Mouse (Mus musculus) thymus, postnatal 0 days (tissue): Measurements from ENCODE around the gene Tmem114. TPM values are rescaled to one million over a fixed set of nuclear protein-coding genes. Genes with fewer than 3 reads are reported as not detected.
A peak's percentile ranks its signal among the peaks of the same experiment; 100 is the strongest.

ENCODE experiments used
- DNase-seq: peaks from one replicate; pipeline ENCODE4 v3.0.0-alpha.2; 2015; ENCODE audit warnings: low spot score
- polyA plus RNA-seq: library from polyadenylated mRNA; unstranded; fragments of >200 nt; fragmentation: Nextera tagmentation; extraction: Ambion mirVana; gene quantifications from 2 replicates; pipeline ENCODE4 v1.2.1, GENCODE M21; 2015

Tmem114 gene
- 0.13 TPM in 1 of 2 replicates, not detected in the other for polyA plus RNA-seq

DNA sequence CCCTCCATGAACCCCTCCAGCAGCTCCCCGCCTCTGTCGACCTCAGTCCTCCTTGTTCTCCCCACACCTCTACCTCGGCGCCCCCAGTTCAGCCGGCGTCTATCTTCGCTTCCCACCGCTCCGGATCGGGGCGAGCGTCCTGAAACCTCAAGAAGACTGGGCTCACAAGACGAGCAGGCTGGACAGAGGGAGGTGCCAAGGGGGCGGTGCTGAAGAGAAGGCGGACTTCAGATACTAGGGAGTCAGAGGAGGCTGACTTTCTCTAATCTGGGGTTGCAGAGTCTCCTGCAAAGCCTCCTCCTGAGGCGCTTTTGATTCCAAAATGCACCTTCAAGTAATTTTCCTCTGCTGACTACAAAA is at the start of gene Tmem114:
Gene Tmem114 (minus strand): TSS at position 166 of the 360 bp plus-strand sequence.
- DNase-seq = no peak

DNA sequence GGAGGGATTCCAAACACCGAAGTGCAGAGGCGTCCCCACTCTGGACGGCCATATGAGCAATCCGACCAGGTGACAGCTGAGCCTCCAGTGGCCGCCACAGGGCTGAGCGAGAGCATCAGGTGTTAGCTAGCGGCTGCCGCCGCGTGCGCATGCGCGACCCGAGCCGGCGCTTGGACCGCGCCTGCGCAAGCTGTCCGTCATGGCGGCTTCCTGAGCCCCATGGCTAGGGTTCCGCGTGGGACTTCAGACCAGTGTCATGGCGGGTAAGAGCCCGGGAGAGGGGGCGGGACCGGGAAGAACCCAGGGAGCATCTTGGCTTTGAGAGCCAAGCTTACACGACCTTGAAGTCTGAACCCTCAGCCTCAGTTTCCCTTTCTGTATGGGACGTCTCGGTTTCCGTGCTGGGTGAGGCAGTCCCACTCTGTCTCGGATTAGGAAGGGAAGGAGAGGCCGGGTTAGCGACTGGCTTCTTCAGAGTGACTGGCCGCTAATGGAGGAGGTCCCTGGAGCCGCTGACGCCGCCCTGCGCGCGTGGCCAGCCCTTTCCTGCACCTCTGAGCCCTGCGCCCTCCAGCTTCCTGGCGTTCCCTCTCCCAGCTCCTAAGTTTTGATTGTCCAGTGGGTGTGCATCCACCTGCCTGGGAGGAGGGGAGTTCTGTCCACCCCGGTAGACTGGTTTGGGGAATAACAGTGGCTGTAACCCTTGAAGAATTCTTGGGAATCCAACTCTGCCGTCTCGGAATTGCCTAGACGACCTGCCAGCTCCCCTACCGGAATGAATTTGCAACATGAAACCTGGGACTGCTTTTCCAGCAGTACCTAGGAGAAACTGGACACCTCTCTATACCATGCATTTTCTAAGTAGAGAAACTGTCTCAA is 45.9 kb upstream of the Tmem114 start, which contains the start of gene Mettl22:
Gene Mettl22 (plus strand): TSS at position 186 of the 879 bp plus-strand sequence.
- peak; percentile 92 for DNase-seq

DNA sequence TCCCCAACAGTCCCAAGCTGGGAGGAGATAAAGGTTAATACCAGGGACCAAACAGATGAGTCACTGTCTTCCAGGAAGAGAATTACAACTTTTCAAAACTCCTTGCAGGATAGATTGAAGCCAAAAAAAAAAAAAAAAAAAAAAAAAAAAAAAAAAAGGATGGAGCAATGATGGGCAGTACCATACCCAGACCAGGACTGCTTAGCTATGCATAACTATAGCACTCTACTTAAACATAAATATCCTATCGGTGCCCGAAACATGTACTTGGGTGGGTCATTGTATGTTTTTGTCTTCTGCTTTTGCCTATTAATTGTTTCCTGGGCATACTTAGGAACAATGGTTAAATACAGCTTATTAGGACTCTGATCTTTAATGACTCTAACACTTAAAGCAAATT is 45.2 kb upstream of the Tmem114 start:
- DNase-seq = no peak

DNA sequence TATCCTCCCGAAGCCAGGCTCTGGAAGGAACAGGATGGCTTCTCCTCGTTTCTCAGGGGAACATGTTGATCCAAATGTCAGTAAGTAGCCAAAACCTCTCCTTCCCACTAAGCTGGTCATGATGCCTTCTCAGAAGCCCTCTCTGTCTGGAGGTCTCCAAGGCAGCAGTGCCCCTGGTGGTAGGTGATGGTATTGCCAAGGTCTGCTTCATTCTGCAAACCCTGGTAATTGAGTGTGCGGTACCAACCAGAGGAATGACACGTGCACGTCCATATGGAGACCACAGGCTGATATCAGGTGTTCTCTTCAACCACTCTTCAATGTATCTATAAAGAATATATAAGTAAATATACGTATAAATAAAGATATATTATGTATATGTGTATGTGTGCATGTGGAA is 34.2 kb upstream of the Tmem114 start:
- DNase-seq = peak; percentile 70

DNA sequence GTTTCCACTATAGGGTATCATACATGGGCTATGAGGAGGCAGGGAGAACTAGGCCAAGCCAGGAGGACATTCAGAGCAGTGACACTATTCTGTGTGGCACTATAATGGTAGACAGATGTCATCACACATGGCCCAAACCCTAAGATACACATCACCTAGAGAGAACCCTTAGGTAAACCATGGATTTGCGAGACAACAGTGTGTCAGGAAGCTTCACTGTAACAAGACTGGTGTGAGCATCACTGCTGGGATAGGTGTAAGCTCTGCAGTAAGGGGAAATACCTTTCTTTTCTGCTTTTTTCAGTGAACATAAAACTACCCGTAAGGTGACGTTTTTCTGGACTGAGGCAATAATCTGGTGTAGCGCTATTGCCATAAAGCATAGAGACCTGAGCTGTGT is 33.5 kb upstream of the Tmem114 start:
- DNase-seq = no peak

DNA sequence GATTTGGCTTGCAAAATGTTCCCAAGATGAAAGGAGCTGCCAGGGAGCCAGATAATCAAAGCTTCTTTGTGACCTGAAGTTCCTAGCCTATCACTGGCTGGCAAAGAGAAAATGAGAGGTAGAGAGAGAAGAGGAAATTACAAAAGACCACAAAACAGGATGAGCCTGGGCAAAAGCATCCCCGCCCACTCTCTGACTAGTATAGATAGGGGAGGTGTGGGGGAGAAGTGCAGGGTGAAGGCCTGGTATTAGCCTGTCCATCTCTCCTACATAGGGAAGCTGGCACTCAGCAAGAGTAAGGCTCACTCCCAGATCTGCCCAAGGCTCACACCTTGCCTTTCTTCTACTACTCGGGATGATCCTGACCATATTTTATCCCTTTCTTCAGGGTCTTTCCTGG is 30.3 kb upstream of the Tmem114 start:
- DNase-seq = no peak

DNA sequence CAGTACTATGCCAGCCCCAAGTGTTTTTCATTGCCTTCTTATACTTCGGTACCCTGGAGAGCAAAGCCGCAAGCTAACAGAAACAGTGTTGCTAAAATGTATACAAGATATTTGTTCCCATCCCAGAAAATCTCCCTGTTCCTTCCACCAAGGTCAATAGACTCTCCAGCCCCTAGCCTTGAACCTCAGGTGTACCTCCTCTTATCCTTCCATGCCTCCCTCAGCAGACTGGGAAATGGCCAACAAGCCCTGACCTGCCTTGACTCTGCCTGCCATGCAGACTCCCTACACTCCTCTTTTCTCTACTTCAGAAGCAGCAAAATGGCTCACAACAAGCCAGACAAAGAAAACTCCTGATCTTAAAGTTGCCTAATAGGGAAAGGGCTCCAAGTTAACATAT is 28.4 kb upstream of the Tmem114 start:
- DNase-seq = no peak

DNA sequence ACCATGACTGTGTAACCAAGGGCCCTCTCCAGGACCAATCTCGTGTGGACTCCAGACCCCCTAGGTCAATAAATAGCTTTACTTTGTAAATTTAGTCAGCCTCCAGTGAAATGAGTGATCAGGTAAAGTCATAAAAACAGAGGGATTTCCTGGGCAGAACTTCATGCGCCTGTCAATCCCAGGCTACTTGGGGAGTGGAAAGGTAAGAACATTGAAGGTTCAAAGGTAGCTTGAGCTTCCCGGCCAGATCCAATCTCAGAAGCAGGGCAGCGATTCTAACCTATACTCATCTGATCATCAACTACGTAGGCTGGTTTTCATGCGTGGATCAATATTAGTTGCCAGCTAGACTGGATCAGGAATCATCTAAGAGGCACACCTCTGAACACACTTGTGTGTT is 21.3 kb upstream of the Tmem114 start:
- no peak for DNase-seq

DNA sequence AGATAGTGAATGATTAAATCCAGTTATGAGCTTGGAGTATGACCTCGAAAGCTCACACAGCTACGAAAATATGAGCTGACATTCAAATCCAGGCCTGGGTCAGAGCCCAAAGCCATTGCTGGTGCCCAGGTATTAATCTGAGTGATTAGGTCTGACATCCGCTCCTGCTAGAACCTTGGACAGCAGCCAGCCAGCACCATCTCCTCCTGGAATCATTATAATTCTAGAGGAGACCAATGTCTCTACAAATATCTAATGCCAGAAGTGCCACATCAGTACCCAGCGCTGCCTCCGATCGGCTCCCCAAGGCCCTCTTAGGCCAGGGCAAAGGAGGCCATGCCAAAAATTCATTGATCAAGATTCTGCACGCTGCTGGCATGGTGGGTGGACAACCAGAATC is 20.0 kb upstream of the Tmem114 start:
- DNase-seq = no peak

DNA sequence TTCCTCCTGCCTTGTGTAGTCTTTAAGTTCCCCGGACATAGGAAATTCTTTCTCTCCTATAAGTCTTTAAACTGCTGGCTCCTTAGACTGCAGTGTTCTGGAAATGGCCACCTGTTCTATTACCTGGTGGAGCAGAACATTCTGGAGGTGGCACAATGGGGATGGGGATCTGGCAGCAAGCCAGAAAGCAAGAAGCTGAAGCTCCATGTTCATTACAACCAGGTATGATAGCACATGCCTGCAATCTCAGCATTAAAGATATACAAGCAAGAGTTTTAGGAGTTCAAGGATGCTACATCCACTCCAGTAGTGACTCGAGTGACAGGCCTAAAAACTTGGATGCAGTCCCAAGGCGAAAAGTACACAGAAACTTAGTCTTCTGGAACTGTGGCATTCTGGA is 7.7 kb upstream of the Tmem114 start:
- DNase-seq = no peak

DNA sequence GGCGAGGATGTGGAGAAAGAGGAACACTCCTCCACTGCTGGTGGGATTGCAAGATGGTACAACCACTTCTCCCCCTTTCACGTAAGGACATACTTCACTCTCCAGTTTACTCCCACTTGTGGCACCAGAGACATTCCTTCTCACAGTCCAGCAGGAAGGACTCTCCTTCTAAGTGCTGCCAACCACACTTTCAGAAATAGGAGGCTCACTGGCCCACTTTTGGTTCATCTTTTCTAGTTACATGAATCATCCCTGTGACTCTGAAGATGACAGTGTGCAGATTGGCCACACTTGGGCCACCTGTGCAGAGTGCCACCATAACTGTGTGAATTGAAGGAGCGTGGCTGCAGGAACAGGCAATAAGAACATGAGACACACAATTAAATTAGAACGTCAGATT is 4.6 kb upstream of the Tmem114 start:
- no peak for DNase-seq

DNA sequence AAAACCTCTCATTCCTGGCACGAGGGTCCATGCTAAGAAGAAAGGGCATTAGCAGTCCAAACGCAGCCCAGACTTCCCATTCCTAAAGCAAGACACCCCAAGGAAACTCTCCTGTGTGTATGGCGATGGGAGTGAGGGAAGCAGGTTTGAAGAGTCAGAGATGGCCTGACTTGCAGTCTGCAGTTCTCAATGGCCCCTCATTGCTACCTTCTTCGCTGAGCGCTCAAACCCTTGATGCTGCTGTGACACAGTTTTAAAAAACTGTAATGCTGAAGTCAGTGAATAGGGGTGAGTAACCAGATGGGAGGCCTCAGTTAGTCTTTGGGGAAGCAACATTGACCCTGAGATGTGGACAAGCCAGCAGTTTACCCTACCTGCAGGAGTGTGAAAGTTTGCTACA is 800 bp upstream of the Tmem114 start:
- no peak for DNase-seq

DNA sequence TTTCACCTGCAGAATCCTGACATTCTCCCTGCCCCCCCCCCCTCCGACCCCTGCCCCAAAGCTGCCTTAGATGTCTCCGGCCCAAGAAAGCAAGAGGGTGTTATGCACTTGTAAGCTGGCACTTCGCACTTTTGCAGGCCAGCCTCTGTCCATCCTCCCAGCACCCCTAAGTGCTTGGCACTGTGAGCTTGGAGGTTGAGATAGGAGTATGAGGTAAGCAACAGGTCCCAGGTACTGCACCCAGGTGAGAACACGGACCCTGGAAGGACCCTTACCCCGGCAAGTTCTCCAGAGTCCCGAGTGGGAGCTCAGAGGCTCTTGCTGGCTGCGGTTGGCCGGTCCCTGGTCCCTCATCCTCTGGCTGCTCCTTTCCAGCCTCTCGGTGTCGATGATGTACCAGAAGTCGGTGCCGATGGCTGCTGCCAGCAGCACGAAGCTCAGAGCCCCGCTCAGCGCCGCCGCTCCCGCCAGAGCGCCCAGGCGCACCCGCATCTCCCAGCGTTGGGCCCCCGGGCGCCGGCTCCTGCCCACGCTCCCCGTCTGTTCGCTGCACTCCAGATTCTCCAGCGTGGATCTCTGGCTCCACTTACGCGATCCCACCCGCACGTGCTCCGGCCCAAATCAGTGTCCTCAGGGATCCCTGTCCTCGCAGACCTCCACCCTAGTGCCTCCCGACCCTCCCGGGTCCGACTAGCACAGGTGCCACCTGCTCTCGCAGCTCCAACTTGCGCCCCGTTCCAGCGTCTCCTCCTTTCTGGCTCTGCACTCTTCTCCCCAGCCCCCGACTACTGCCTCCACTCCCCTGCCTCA is 570 bp downstream of the Tmem114 start:
- DNase-seq = no peak

DNA sequence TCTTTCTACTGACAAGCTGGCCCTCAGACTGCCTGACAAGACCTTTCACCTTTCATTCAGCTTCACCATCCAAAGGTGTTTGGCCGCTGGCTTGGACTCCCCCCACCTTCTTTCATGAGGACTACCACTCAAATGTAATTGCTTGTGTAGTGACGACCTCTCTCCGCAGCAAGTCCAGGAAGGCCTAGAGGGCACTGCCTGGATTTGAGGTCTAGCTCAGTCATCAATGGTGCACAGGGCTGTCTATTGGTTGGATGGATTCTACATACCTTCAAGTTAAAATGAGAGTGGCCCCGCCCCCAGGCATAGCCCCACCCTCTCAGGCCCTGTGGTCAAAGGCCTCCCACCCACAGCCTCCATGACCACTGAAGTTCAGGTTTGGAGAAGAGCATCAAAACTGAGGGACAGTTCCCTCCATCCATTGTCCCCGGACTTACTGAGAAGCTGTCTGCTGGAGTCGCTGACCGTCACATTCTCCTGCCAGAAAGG is 1.3 kb downstream of the Tmem114 start:
- DNase-seq = no peak

DNA sequence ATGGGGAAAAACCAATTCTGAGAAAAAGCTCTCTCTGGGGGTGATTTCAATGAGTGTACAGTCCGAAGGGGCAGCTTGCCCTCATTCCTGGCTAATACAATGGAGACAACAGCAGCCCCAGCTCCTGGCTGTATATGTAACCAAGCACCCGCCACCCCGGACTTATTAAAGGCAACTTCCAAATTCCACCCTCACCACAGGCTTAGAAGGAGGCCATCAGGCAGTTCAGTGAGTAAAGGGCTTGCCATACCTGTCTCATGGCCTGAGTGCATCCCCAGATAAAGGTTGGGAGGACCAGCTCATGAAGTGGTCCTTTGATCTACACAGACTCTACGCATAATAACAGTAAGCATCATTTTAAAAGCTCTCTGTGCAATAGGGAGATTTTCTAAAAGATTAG is 4.1 kb downstream of the Tmem114 start:
- DNase-seq = no peak

DNA sequence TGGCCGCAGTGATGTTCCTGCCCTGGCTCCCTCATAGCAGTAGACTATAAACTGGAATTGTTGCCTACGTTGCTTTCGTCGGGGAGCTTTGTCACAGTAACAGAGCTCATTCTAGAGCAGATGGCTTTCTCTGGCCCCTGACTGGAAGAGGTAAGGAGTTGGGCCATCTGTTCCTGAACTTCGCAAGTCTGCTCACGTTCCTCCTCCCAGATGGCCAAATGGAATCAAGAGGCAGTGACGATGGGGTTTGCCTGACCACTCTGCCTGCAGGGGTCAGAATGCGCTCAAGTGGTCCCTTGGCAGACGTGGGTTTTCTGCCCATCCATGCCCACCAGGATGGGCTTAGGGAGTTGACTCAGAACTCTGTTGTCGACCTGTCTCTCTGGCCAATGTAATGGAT is 4.6 kb downstream of the Tmem114 start:
- DNase-seq = no peak

DNA sequence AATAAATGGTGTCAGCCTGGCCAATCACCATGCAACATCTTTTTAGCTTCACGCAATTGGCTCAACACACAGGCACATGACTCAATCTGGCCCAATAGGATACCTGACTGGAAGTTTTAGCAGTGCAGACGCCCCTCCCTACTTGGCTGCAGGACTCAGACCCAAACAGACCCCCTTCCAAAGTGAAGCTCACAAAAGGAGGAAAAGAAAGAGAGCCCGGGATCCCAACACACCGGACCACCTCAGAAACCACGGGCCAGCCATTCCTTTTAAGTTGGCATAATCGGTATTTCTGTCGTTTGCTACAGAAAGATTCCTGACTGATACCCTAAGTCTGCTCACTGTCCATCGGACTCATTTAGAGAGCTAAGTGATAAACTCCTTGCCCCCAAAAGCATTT is 5.3 kb downstream of the Tmem114 start:
- no peak for DNase-seq

DNA sequence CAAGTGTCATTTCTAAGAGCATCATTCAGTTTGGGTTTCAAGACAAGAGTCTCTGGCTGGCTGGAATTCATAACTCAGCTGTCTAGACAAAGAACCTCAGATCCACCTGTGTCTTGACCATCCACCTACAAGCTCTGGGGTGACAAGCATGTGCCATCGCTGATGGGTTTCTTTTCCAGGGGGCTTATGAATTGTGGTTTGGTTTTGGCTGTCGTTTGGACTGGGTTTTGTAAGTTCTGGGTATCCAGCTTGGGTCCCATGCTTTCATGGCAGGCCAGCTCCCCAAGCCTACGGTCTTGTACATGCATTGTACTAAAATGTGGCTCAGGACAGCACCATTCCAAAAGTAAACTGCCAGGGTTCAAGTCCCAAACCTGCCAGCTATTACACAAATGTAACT is 6.8 kb downstream of the Tmem114 start:
- no peak for DNase-seq

DNA sequence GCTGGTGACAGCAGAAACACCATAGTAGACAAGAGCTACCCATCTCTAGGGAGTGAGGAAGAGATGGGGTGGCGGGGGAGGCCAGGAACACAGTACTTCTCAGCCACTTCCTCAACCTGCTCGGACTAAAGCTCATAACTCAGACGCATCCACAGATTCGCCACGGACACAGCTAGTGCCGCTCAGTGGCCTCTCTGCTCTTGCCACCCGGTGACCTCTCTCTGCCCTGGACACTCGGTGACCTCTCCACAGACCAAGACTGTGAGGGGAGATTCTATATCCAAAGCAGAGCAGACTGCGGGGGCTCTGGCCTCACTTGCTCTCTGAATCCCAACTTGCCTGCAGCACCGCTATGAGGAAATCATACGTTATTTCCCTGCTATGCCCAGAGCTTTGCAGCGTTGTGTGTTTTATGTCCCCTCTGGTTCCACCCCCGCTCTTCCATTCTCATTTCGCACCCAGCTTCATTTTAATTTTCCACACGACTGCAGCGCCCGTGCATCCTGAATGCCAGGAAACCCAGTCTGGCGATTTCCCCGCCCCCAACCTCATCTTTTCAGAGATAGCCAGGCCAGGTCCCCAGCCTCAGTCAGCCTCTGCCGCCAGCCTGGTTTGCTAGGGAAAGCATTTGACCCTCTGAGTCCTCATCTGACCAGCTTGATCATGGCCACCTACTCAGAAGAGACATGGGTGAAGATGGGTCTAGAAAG is 7.8 kb downstream of the Tmem114 start:
- DNase-seq = no peak

DNA sequence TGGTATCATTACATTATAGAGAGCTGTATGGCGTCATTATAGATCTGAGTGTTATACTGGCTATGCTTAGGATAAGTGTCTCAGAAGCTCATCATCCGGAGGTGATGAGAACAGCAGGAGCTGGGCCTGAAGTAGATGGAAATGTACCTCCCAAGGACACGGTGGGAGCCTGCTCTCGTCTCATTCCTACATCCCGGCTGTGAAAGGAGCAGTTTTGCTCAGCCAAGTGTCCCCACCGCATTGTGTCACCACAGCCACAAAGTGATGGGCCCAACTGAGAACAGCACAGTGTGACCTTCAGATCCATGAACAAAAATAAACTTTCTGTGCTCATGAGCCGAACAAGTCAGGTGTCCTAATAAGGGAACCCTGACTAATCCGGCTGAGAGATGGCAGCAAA is 8.9 kb downstream of the Tmem114 start:
- no peak for DNase-seq

DNA sequence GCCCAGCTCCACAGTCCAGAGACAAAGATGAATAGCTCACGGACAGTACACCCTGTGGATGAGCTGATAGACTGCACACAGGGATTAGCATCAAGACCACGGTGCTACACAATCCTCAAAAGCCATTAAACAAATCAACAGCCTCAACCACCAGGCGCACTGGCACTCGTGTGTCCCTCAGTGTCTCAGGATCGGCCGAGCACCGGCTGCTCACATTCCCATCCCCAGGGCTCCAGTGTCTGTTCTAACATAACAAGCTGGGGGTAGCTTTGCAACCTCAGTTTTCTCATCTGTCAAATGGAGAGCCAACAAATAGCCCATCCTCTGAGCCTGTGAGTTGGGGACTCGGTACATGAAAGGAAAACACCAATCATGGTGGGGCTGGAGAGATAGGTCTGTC is 11.5 kb downstream of the Tmem114 start:
- no peak for DNase-seq

DNA sequence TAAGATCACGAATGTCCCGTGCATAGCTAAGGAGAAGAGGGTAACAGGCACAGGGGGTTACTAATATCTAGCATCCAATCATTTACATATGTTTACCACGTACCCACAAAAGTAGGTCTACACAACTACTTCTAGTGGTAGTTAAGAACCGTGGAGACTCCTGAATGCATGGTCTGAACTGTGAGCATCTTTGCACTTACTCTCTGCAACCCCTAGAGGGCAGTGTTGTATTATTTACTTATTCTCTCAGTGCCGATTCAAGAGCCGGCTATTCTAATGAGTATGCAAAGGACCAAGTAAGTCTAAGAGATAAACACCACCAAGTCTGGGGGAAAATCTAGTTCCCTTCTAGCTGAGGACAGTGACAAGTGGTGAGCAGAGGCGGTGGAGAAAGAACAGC is 12.7 kb downstream of the Tmem114 start:
- peak; percentile 69 for DNase-seq
